Mouse (Mus musculus) cortical plate, adult 2 months (tissue): ENCODE data around the gene Git1. TPM values are rescaled to one million over a fixed set of nuclear protein-coding genes. Genes with fewer than 3 reads are reported as not detected.

Experiments
- H3K27ac ChIP-seq: fragments of 200-500 bp; 2 replicates; pipeline ENCODE4 v1.5.1; 2012; ENCODE audit warnings: low read length, control low read depth, inconsistent platforms; ENCODE audit not compliant: insufficient read depth
- H3K4me1 ChIP-seq: fragments of 200-500 bp; 2 replicates; pipeline ENCODE4 v1.6.1; 2011; ENCODE audit warnings: low read length; ENCODE audit not compliant: control insufficient read depth, insufficient read depth
- H3K4me3 ChIP-seq: fragments of 200-500 bp; 2 replicates; pipeline ENCODE4 v1.5.1; 2011; ENCODE audit warnings: mild to moderate bottlenecking, low read length, control low read depth; ENCODE audit not compliant: insufficient read depth
- CTCF ChIP-seq: fragments of 200-500 bp; IDR thresholded peaks from 2 replicates; pipeline ENCODE4 v1.5.1; 2011; ENCODE audit warnings: mild to moderate bottlenecking, control low read depth, low read length; ENCODE audit not compliant: insufficient read depth; ENCODE audit errors: extremely low read depth
- POLR2A ChIP-seq: fragments of 200-500 bp; IDR thresholded peaks from 2 replicates; pipeline ENCODE4 v1.6.1; 2011; ENCODE audit warnings: mild to moderate bottlenecking, low read length, control low read depth; ENCODE audit not compliant: insufficient read depth; ENCODE audit errors: extremely low read depth
- polyA plus RNA-seq: library from polyadenylated mRNA; depleted of rRNA; stranded (reverse); fragments of >200 nt; gene quantifications from 2 replicates; pipeline ENCODE4 v1.2.3, GENCODE M21; 2012

The Git1 gene
- polyA plus RNA-seq, 1 experiment, result 204 TPM

DNA sequence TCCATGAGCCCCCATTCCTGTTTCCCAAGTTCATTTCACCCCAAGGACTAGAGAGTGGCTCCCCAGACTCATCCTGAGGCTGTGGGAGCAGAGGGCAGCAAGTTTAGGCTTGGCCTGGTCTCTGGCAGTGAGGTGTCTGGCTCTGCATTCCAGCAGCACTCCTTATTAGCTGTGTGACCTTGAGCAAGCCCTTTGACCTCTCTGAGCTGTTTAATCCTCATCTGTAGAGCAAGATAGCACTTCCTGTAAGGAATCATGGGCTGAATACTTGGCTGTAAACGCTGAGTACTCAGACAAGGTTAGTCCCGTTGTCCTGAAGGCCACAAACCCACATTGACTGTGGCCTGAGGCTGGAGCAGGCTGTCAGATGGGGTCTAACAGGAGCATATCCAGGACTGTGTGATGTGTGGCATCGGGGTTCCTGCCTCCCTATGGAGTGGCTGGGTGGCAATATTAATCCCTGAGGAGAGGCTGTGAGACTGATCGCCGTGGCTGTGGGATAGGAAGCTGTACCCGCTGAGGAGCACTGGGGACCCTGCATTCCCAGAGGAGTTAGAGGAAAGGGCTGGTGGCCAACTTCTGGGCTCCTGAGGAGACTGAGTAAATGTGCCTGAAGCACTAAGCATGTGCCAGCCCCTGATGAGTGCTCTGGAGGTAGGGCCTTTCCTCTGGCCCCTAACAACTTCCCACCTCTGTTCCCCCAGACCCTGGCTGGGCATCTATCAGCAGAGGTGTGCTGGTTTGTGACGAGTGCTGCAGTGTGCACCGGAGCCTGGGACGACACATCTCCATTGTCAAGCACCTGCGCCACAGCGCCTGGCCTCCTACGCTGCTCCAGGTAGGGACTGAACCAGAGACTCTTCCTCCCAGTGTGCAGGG is 5.1 kb downstream of the Git1 start:
- Histone ChIP-seq H3K27ac (peak overlapping the region; percentile 85), H3K4me3 (no peak overlapping the region), H3K4me1 (peaks cover 9% of the 10 kb centered on the region)
- TF ChIP-seq CTCF (no peak), POLR2A (no peak)

DNA sequence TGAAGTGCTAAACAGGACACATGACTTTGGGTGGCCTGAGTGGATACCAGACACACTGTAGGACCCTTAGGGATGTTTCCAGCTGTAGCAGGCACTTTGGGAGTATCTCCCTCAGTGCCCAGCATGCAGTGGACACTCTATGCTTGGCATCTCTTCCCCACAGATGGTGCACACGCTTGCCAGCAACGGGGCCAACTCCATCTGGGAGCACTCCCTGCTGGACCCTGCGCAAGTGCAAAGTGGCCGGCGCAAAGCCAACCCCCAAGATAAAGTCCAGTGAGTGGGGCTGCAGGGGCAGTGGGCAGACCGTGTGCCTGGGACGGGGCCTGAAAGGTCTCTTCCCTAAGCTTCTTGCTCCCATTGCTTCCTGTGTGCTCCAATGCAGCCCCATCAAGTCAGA is 6.0 kb downstream of the Git1 start:
- H3K4me1 ChIP-seq, result peaks cover 9% of the 10 kb centered on the region
- no peak for TF ChIP-seq POLR2A
- TF ChIP-seq CTCF, result no peak
- no peak overlapping the region; the same call in 1 of the 2 replicates for H3K27ac ChIP-seq
- H3K4me3 ChIP-seq, result no peak overlapping the region

DNA sequence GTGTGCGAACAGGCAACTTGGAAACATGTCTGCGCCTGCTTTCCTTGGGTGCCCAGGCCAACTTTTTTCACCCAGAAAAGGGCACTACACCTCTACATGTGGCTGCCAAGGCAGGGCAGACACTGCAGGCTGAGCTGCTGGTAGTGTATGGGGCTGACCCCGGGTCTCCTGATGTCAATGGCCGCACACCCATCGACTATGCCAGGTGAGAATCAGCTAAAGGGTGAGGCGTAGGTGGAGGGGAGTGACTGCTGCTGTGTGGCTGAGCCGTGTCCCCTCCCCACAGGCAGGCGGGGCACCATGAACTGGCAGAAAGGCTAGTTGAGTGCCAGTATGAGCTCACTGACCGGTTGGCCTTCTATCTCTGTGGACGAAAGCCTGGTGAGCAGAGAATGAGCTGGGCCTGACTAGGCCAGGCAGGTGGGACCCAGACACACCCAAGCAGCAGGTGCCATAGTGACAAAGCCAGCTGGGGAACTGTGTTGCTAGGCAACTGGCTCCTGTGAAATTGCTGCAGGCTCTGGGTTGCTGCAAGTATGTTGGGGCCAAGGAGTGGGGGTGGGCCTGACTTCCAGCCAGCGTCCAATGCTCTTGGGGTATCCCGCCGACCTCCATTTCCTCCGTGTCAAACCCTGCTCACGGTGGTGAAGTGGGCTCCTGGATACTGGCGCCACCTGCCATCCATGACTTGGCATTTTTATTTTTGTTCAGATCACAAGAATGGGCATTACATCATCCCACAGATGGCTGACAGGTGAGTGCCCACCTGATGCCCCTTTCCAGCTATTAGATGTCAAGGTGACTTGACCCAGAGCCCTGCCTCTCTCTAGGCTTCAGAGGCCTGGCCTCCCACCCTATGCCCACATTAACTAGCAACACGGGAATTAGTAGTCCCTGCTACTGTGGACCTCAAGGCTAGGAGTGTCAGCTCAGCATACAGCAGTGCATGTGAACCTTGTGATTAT is 7.3 kb downstream of the Git1 start:
- peak overlapping the region; percentile 20; the same call in 1 of the 2 replicates for H3K27ac ChIP-seq
- TF ChIP-seq POLR2A (no peak), CTCF (no peak)
- no peak overlapping the region for H3K4me3 ChIP-seq
- peaks cover 6% of the 10 kb centered on the region for H3K4me1 ChIP-seq

DNA sequence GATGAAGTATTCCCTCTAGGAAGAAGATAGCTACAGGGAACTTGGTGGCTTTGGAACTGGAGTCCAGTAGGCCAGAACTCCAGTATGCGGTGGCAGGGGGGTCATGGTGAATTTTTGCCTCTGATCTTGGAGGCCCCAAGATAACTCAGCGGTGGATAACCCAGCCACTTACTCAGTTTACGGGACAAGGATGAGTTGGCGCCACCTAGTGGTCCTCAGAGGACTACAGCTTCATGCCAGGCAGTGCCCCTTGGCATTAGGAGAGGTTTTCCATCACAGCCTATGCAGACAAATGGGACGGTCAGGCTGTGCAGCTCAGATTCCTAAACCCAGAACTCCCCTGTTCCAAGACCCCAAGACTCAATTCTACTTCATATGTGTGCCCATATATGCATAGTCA is 8.0 kb downstream of the Git1 start:
- TF ChIP-seq CTCF (peak; percentile 83), POLR2A (no peak)
- Histone ChIP-seq H3K4me1 (peaks cover 6% of the 10 kb centered on the region), H3K4me3 (no peak overlapping the region), H3K27ac (no peak overlapping the region)

DNA sequence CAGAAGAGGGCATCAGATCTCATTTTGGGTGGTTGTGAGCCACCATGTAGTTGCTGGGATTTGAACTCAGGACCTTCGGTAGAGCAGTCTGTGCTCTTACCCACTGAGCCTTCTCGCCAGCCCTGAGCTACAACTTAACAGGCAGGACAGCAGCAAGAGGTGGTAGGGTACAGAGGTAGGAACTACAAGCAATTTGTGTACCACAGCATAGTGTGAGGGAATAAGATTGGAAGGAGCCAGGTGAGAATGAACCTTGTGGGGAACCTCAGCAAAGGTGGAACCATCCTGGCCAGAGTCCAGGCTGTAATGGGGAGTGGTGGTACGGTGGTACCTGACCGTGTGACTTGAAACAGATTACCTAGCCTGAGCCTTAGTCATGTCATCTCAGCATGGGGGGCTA is 8.6 kb downstream of the Git1 start:
- no peak overlapping the region for H3K4me3 ChIP-seq
- peaks cover 6% of the 10 kb centered on the region for H3K4me1 ChIP-seq
- TF ChIP-seq CTCF, result no peak
- TF ChIP-seq POLR2A, result no peak
- no peak overlapping the region for H3K27ac ChIP-seq

DNA sequence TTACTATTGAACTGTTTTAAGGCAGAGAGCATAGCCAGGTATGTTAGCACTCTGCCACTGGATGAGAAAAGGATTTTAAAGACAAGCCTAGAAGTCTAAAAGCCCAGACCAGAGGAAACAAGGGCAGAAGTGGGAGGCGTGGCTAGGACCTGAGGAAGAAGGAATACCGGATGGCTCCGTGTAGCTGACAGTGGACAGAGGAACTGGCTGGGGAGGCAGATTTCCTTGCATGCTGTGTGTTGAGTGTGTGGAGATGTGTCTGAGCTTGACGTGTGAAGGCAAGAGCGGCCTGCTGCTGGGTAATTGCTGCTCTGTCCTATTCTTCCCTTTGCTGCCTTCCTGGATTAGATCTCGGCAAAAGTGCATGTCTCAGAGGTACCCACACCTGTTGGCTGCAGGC is 9.1 kb downstream of the Git1 start:
- Histone ChIP-seq H3K4me3 (no peak overlapping the region), H3K4me1 (peaks cover 4% of the 10 kb centered on the region), H3K27ac (no peak overlapping the region)
- TF ChIP-seq CTCF (no peak), POLR2A (no peak)

DNA sequence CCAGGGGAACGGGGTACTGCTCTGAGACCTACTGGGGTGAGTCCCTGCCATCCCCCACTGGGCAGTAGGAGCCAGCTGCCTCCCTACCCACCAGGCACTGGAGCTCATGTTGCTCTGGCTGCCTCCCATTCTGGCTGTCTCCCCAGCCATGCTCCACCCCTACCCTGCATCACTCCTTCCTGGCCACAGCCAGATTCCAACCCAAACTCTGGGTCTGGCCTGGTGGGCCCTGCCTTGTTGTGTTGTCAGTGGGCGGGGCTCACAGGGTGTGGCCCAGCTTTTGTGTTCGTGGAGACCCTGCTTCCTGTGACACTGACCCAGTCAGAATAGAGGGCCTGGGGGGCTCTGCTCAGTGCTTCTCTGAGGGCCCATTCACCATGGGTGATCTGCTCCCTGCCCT is 10.1 kb downstream of the Git1 start:
- Histone ChIP-seq H3K4me3 (no peak overlapping the region), H3K27ac (0 out of 2 replicates have a peak overlapping the region, but pooled peaks have one; percentile 8), H3K4me1 (peaks cover 2% of the 10 kb centered on the region)
- TF ChIP-seq CTCF (no peak), POLR2A (no peak)

DNA sequence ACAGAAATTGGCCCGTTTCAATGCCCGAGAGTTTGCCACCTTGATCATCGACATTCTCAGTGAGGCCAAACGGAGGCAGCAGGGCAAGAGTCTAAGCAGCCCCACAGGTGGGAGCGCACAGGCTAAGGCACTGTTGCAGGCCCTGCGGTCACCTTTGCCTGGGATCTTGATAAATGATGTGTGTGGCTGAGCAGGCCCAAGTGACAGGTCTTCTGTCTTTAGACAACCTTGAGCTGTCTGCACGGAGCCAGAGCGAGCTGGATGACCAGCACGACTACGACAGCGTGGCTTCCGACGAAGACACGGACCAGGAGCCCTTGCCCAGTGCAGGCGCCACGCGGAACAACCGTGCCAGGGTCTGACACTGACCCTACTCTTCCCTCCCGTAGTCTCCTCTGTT is 11.0 kb downstream of the Git1 start:
- peaks cover 2% of the 10 kb centered on the region for H3K4me1 ChIP-seq
- TF ChIP-seq CTCF, result no peak
- no peak for TF ChIP-seq POLR2A

DNA sequence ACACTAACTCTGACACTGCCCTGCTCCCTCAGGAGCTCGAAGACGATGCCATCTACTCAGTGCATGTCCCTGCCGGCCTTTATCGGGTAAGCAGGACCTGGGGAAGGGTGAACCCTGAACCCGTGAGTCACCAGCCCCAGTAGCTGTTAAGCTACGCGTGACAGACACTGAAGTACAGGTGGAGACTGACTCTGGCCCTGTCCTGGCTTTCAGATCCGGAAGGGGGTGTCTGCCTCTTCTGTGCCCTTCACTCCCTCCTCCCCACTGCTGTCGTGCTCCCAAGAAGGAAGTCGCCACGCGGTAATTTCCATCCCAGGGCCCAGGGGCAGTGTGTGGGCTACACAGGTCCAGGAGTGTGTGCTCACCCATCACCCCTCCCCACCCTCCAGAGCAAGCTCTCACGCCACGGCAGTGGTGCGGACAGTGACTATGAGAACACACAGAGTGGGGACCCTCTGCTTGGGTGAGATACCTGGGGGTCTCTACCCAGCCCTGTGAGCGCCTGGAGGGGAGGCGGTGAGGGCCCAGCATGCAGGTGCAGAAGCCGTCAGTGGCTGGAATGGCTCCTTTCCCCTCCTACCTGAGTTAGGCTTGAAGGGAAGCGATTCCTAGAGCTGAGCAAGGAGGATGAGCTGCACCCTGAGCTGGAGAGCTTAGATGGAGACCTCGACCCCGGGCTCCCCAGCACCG is 12.1 kb downstream of the Git1 start:
- peaks cover 2% of the 10 kb centered on the region for H3K4me1 ChIP-seq
- no peak overlapping the region for H3K27ac ChIP-seq
- no peak for TF ChIP-seq POLR2A
- TF ChIP-seq CTCF, result no peak
- H3K4me3 ChIP-seq, result no peak overlapping the region

More for the DNA sequence above, 11.0 kb downstream of the Git1 start:
- Histone ChIP-seq H3K4me3 (no peak overlapping the region), H3K27ac (no peak overlapping the region)
